Comparison of ENCODE assay signal across 28 mouse cellular contexts in genomic region chr17:81001010-81001409, GRCm38 (mm10). TPM values are rescaled to one million over a fixed set of nuclear protein-coding genes. Genes with fewer than 3 reads are reported as not detected.
DNase-seq lines count a peak whose midpoint lies in the region; ATAC-seq and TF ChIP-seq lines count a peak whose summit lies in the region.
"Had no signal": no experiment of that assay in that cellular context is flagged by ENCODE, and none has a peak within 500 bp of the region (broad histone marks: within the 10 kb centered on the region; RNA-seq: fewer than 3 reads in every experiment).

No protein-coding gene starts in this region.

- 68% methylated on average over 12 of the region's 12 CpGs for WGBS in neural tube, embryonic 13.5 days
- WGBS in neural tube, embryonic 15.5 days = 69% methylated on average over 12 of the region's 12 CpGs
- 51% methylated on average over 12 of the region's 12 CpGs for WGBS in embryonic facial prominence, embryonic 10.5 days

- peaks cover 28% of the 10 kb centered on the region for H3K4me1 ChIP-seq in neural tube, embryonic 13.5 days (replicated peaks)
- peaks cover 12% of the 10 kb centered on the region for H3K4me1 ChIP-seq in neural tube, embryonic 15.5 days
- H3K4me1 ChIP-seq in ES-E14 (ENCODE audit: control insufficient read depth in 2 of 2, insufficient read depth in 2 of 2, low read length in 2 of 2, poor library complexity in 1 of 2) = no peaks in the 10 kb centered on the region
- H3K4me1 ChIP-seq in embryonic facial prominence, embryonic 10.5 days = peaks cover 23% of the 10 kb centered on the region

- peak; percentile 12 for DNase-seq in ES-E14 (ENCODE audit: low read depth, low spot score)
- no peak for DNase-seq in embryonic facial prominence, embryonic 10.5 days (ENCODE audit: low spot score)
- DNase-seq in kidney, adult 11 months = no peak
- DNase-seq in embryo, embryonic 10.5 days (ENCODE audit: low spot score) = no peak
- DNase-seq: adrenal gland, postnatal 10 days; adrenal gland, postnatal 36 days; B cell, adult 2 months; cerebellum, adult 18-20 months; cerebellum, adult 9-10 months; cerebellum, postnatal 14 days; gastrocnemius, adult 2 months; gastrocnemius, postnatal 14 days; heart, adult 11 months; kidney, adult 2 months had no signal

- H3K4me2 ChIP-seq in neural tube, embryonic 13.5 days = no peak overlapping the region
- no peak overlapping the region for H3K4me2 ChIP-seq in neural tube, embryonic 15.5 days
- H3K4me2 ChIP-seq: embryonic facial prominence, embryonic 13.5 days; forebrain, embryonic 13.5 days; heart, embryonic 11.5 days; hindbrain, embryonic 14.5 days had no signal

- H3K9ac ChIP-seq in neural tube, embryonic 13.5 days = no peak overlapping the region
- no peak overlapping the region for H3K9ac ChIP-seq in neural tube, embryonic 15.5 days (replicated peaks)
- peak overlapping the region; percentile 4; the same call in 1 of the 2 replicates for H3K9ac ChIP-seq in ES-E14 (ENCODE audit: insufficient read depth, low read depth, low read length, poor library complexity, severe bottlenecking)
- H3K9ac ChIP-seq: embryonic facial prominence, embryonic 13.5 days; forebrain, embryonic 13.5 days; hindbrain, embryonic 14.5 days had no signal

- H3K9me3 ChIP-seq in neural tube, embryonic 13.5 days = no peaks in the 10 kb centered on the region
- no peaks in the 10 kb centered on the region for H3K9me3 ChIP-seq in neural tube, embryonic 15.5 days (replicated peaks)
- H3K9me3 ChIP-seq in ES-E14 (ENCODE audit: control insufficient read depth, insufficient read depth, low read depth, low read length) = no peaks in the 10 kb centered on the region
- no peaks in the 10 kb centered on the region for H3K9me3 ChIP-seq in embryonic facial prominence, embryonic 10.5 days
- H3K9me3 ChIP-seq: forebrain, embryonic 13.5 days had no signal

- H3K4me3 ChIP-seq in neural tube, embryonic 13.5 days = no peak overlapping the region
- no peak overlapping the region for H3K4me3 ChIP-seq in neural tube, embryonic 15.5 days (replicated peaks)
- peak overlapping the region in 1 of 2 experiments; percentile 13; a peak in 1 of 4 replicates for H3K4me3 ChIP-seq in ES-E14 (ENCODE audit: insufficient read depth in 1 of 2, low read depth in 1 of 2, low read length in 2 of 2, poor library complexity in 1 of 2, severe bottlenecking in 1 of 2)
- no peak overlapping the region for H3K4me3 ChIP-seq in embryonic facial prominence, embryonic 10.5 days
- H3K4me3 ChIP-seq: embryonic facial prominence, embryonic 13.5 days; erythroblast, embryonic 14.5 days; forebrain, embryonic 13.5 days; gastrocnemius, adult 2 months had no signal

- ATAC-seq in neural tube, embryonic 13.5 days (ENCODE audit: low read depth) = no peak
- ATAC-seq in neural tube, embryonic 15.5 days (ENCODE audit: low FRiP score) = no peak
- ATAC-seq: forebrain, embryonic 13.5 days; forebrain, embryonic 16.5 days; hindbrain, postnatal 0 days; inflammation-experienced regulatory T-cells, adult 6 months; intestine, embryonic 16.5 days had no signal

- in situ Hi-C loops in ES-E14 (cut with MboI; ENCODE audit: low sequenced_read_pairs in 2 of 2, unreplicated experiment in 2 of 2) = no loop called here

- H3K27ac ChIP-seq in neural tube, embryonic 13.5 days (replicated peaks) = 0 out of 2 replicates have a peak overlapping the region, but pooled peaks have one; percentile 18
- no peak overlapping the region for H3K27ac ChIP-seq in neural tube, embryonic 15.5 days (replicated peaks)
- no peak overlapping the region for H3K27ac ChIP-seq in ES-E14 (ENCODE audit: insufficient read depth, low read depth, low read length, poor library complexity, severe bottlenecking)
- H3K27ac ChIP-seq in embryonic facial prominence, embryonic 10.5 days (replicated peaks) = 0 out of 2 replicates have a peak overlapping the region, but pooled peaks have one; percentile 10
- H3K27ac ChIP-seq: embryonic facial prominence, embryonic 13.5 days; forebrain, embryonic 13.5 days; gastrocnemius, adult 2 months; hindbrain, embryonic 14.5 days; hindbrain, postnatal 0 days had no signal

- no peaks in the 10 kb centered on the region for H3K27me3 ChIP-seq in neural tube, embryonic 13.5 days
- H3K27me3 ChIP-seq in neural tube, embryonic 15.5 days (replicated peaks) = no peaks in the 10 kb centered on the region
- no peaks in the 10 kb centered on the region for H3K27me3 ChIP-seq in embryonic facial prominence, embryonic 10.5 days (replicated peaks; ENCODE audit: low read depth, poor library complexity, severe bottlenecking)
- H3K27me3 ChIP-seq: CH12.LX; embryonic facial prominence, embryonic 13.5 days; forebrain, embryonic 13.5 days had no signal

- peaks cover 4% of the 10 kb centered on the region; the same call in 1 of the 2 replicates for H3K36me3 ChIP-seq in neural tube, embryonic 13.5 days
- no peaks in the 10 kb centered on the region for H3K36me3 ChIP-seq in neural tube, embryonic 15.5 days
- no peaks in the 10 kb centered on the region for H3K36me3 ChIP-seq in ES-E14 (ENCODE audit: control insufficient read depth, insufficient read depth, low read length, poor library complexity, severe bottlenecking)
- H3K36me3 ChIP-seq in embryonic facial prominence, embryonic 10.5 days (replicated peaks) = no peaks in the 10 kb centered on the region
- H3K36me3 ChIP-seq: embryonic facial prominence, embryonic 13.5 days had no signal

TF ChIP-seq in ES-E14, 5 proteins besides CTCF, POLR2A, EP300 and RAD21:
- no peak for TF ChIP-seq MAFK (IDR thresholded peaks at IDR 0.05; ENCODE audit: insufficient read depth, low read depth, low read length)
- no peak for TF ChIP-seq HCFC1 (IDR thresholded peaks at IDR 0.05; ENCODE audit: borderline replicate concordance, insufficient read depth, low read length)
- no peak for TF ChIP-seq ZNF384 (IDR thresholded peaks at IDR 0.05; ENCODE audit: low read depth, low read length)
- TF ChIP-seq CHD2 (IDR thresholded peaks at IDR 0.05; ENCODE audit: low read depth, low read length) = no peak
- no peak for TF ChIP-seq ZC3H11A (IDR thresholded peaks at IDR 0.05; ENCODE audit: borderline replicate concordance, low read depth, low read length)

RNA-seq across cellular contexts. Expression of gene Tmem178, which starts 56.6 kb away (rescaled TPM):
- 36.5 and 41.6 TPM in 2 replicates for polyA plus RNA-seq in neural tube, embryonic 13.5 days (2015; fragmentation: Nextera tagmentation; extraction: Ambion mirVana)
- polyA plus RNA-seq in neural tube, embryonic 15.5 days (2015; fragmentation: Nextera tagmentation; extraction: Ambion mirVana) = 27.7 and 37.0 TPM in 2 replicates
- 0.40 and 0.53 TPM in 2 replicates for total RNA-seq in ES-E14 (2012; rRNA removed)
- 2.4 and 3.9 TPM in 2 replicates for polyA plus RNA-seq in embryonic facial prominence, embryonic 10.5 days (2016; fragmentation: Nextera tagmentation; extraction: Ambion mirVana)
- total RNA-seq: CH12.LX; hematopoietic stem cell, adult 5-6 weeks; MEL had no signal
- polyA plus RNA-seq: erythroblast, embryonic 14.5 days; inflammation-experienced regulatory T-cells, adult 6 months had no signal

Comparison
In these comparisons a context has a peak if more than half of its experiments do, and no peak if none do; other contexts are left out.
1. H3K27ac ChIP-seq: peak in neural tube, embryonic 13.5 days (single experiment) and embryonic facial prominence, embryonic 10.5 days (single experiment); none in neural tube, embryonic 15.5 days (single experiment) and ES-E14 (single experiment).